Mouse (Mus musculus) limb, embryonic 11.5 days (tissue): ENCODE measurements around the gene Cask. TPM values are rescaled to one million over a fixed set of nuclear protein-coding genes. Genes with fewer than 3 reads are reported as not detected.
A peak's percentile ranks its signal among the peaks of the same experiment; 100 is the strongest.

ENCODE experiments used
- ATAC-seq: fragments of 200-750 bp; cut with Nextera tagmentation; 2 replicates; pipeline ENCODE4 v1.8.0; 2017; ENCODE audit warnings: low read depth; ENCODE audit not compliant: insufficient number of reproducible peaks, low FRiP score, low TSS enrichment
- DNase-seq: peaks from one replicate; pipeline ENCODE4 v3.0.0-alpha.2; 2015; ENCODE audit warnings: low spot score
- H3K27ac ChIP-seq: fragments of 300-500 bp; sonication (generic); replicated peaks from 2 replicates; pipeline ENCODE4 v1.5.1; 2014; ENCODE audit warnings: low read depth, mild to moderate bottlenecking, low read length
- H3K27me3 ChIP-seq: fragments of 300-500 bp; sonication (generic); 2 replicates; pipeline ENCODE4 v1.6.1; 2014; ENCODE audit warnings: mild to moderate bottlenecking, low read length, mixed read lengths; ENCODE audit not compliant: control insufficient read depth, insufficient read depth
- H3K36me3 ChIP-seq: fragments of 300-500 bp; sonication (generic); 2 replicates; pipeline ENCODE4 v1.6.1; 2014; ENCODE audit warnings: mild to moderate bottlenecking, low read length, moderate library complexity, mixed read lengths; ENCODE audit not compliant: control insufficient read depth, insufficient read depth
- H3K4me1 ChIP-seq: fragments of 300-500 bp; sonication (generic); 2 replicates; pipeline ENCODE4 v1.6.1; 2014; ENCODE audit warnings: low read length, mixed read lengths; ENCODE audit not compliant: control insufficient read depth, insufficient read depth
- H3K4me2 ChIP-seq: fragments of 300-500 bp; sonication (generic); 2 replicates; pipeline ENCODE4 v1.6.1; 2014; ENCODE audit warnings: low read depth, mild to moderate bottlenecking, moderate library complexity; ENCODE audit not compliant: severe bottlenecking
- H3K4me3 ChIP-seq: fragments of 300-500 bp; sonication (generic); 2 replicates; pipeline ENCODE4 v1.5.1; 2014; ENCODE audit warnings: low read depth, low read length
- H3K9ac ChIP-seq: fragments of 300-500 bp; sonication (generic); 2 replicates; pipeline ENCODE4 v1.6.1; 2014; ENCODE audit warnings: mild to moderate bottlenecking, low read length
- H3K9me3 ChIP-seq: fragments of 300-500 bp; sonication (generic); 2 replicates; pipeline ENCODE4 v1.6.1; 2016; ENCODE audit warnings: low read length; ENCODE audit not compliant: control insufficient read depth
- WGBS: fragments of 180-500 bp; shearing (Covaris S2); extraction: QIAGEN DNeasy Blood & Tissue Kit; methylation state at CpG from one replicate; pipeline ENCODE4 v1.1.7; 2014; 5-methylcytosine and 5-hydroxymethylcytosine counted together
- polyA plus RNA-seq: library from polyadenylated mRNA; unstranded; fragments of >200 nt; fragmentation: Nextera tagmentation; extraction: Ambion mirVana; gene quantifications from 2 replicates; pipeline ENCODE4 v1.2.1, GENCODE M21; 2014

The Cask gene
- polyA plus RNA-seq, 1 experiment from 2014 or later = 12.8 TPM

DNA sequence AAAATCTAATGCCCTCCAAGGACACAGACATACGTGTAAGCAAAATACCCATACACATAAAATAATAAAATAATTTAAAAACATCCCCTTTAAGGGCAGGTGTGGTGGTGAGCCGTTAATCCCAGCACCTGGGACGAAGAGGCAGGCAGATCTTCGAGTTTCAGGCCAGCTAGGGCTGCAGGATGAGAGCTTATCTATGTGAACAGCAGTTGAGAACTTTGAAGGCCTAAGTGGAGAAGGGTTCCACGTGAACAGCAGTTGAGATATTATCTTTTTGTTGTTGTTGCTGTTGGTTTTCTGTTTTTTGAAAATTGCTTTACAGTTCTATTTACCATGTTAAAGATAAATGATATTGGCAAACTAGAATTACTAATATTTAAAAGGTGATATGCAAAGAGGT is 182.3 kb downstream of the Cask start:
- DNase-seq = no peak
- H3K9me3 ChIP-seq = no peaks in the 10 kb centered on the region
- H3K36me3 ChIP-seq = no peaks in the 10 kb centered on the region
- H3K4me2 ChIP-seq = no peak overlapping the region
- no peak overlapping the region for H3K4me3 ChIP-seq
- no peak overlapping the region for H3K9ac ChIP-seq
- no peaks in the 10 kb centered on the region for H3K4me1 ChIP-seq
- ATAC-seq = no peak
- 83% methylated on average over 5 of the region's 5 CpGs for WGBS
- no peak overlapping the region for H3K27ac ChIP-seq
- H3K27me3 ChIP-seq = no peaks in the 10 kb centered on the region

DNA sequence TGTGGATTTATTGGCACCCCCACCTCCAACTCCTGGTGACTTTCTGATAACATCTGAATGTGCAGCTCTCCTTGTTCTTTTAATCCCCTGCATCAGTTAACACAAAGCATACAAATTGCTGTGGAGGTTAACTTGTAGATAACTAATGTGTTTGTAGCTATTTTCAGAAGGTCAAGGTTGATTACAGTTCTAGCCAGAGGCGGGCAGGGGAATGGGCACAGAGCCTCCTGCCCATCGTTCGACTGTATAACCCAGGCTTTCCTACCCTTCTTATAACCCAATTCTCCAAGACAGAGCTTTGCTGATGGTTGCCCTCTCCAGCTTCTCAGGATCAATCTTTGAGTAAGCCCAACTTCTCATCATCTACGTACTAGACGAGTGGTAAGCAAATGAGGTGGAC is 190.1 kb downstream of the Cask start, which contains the start of gene Gpr82:
Gpr82 (plus strand) TSS at position 301 of the 400 bp plus-strand sequence.
- no peak within 1 kb of the TSS for H3K4me3 ChIP-seq
- no peaks in the 10 kb centered on the region for H3K27me3 ChIP-seq
- no peaks in the 10 kb centered on the region for H3K9me3 ChIP-seq
- DNase-seq = no peak
- WGBS = 93% methylated on average over 5 of the region's 5 CpGs
- H3K27ac ChIP-seq = no peak within 1 kb of the TSS
- no peaks in the 10 kb centered on the region for H3K4me1 ChIP-seq
- ATAC-seq = no peak
- no peak within 1 kb of the TSS for H3K4me2 ChIP-seq
- no peak within 1 kb of the TSS for H3K9ac ChIP-seq
- no peaks in the 10 kb centered on the region for H3K36me3 ChIP-seq

- DNase-seq = no peak
- ATAC-seq = no peak
- Histone ChIP-seq H3K27me3 (no peaks in the 10 kb centered on the region), H3K4me1 (no peaks in the 10 kb centered on the region), H3K9ac (no peak overlapping the region), H3K9me3 (no peaks in the 10 kb centered on the region), H3K4me2 (no peak overlapping the region), H3K4me3 (no peak overlapping the region), H3K36me3 (no peaks in the 10 kb centered on the region), H3K27ac (no peak overlapping the region)
- WGBS = 82% methylated on average over 4 of the region's 4 CpGs
Observed at GRCm38 (mm10) chrX:13659201-13659890, 191.8 kb downstream of the Cask start.

GRCm38 (mm10) chrX:13658616-13659140 is 192.5 kb downstream of the Cask start:
- H3K27me3 ChIP-seq = no peaks in the 10 kb centered on the region

GRCm38 (mm10) chrX:13656721-13657120 is 194.4 kb downstream of the Cask start:
- no peaks in the 10 kb centered on the region for H3K9me3 ChIP-seq
- no peak overlapping the region for H3K4me2 ChIP-seq
- no peaks in the 10 kb centered on the region for H3K27me3 ChIP-seq
- 9% methylated on average over 1 of the region's 1 CpGs for WGBS
- no peak for ATAC-seq
- no peaks in the 10 kb centered on the region for H3K4me1 ChIP-seq
- H3K36me3 ChIP-seq = no peaks in the 10 kb centered on the region
- no peak overlapping the region for H3K9ac ChIP-seq
- DNase-seq = peak; percentile 44
- no peak overlapping the region for H3K4me3 ChIP-seq
- H3K27ac ChIP-seq = no peak overlapping the region

More at GRCm38 (mm10) chrX:13658616-13659140, 192.5 kb downstream of the Cask start:
- Histone ChIP-seq H3K9me3 (no peaks in the 10 kb centered on the region), H3K4me1 (no peaks in the 10 kb centered on the region), H3K9ac (no peak overlapping the region), H3K36me3 (no peaks in the 10 kb centered on the region), H3K27ac (no peak overlapping the region), H3K4me3 (no peak overlapping the region), H3K4me2 (no peak overlapping the region)
- no peak for ATAC-seq
- no peak for DNase-seq
- WGBS = 73% methylated on average over 3 of the region's 3 CpGs

DNA sequence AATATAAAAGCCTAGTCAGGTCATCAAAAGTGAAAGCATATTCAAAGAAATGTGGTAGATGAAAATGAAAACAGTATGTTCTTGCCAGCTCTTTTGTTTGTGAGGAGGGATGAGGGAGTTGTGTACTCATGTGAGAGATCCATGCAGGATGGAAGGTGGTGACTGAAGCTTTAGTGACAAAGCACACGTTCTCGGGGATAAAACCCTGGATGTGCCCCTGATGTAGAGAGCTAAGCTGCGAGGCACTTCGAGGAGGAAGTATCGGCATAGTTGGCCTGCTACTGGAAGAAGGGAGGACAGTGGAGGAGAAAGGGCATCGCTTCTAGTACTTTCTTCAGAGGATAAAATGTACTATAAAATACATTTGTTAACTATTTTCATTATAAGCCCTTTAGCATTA is 195.3 kb downstream of the Cask start:
- no peak overlapping the region for H3K4me3 ChIP-seq
- no peaks in the 10 kb centered on the region for H3K9me3 ChIP-seq
- no peaks in the 10 kb centered on the region for H3K36me3 ChIP-seq
- H3K27ac ChIP-seq = no peak overlapping the region
- H3K4me2 ChIP-seq = no peak overlapping the region
- DNase-seq (no peak), ATAC-seq (no peak)
- 86% methylated on average over 6 of the region's 6 CpGs for WGBS
- H3K27me3 ChIP-seq = no peaks in the 10 kb centered on the region
- no peak overlapping the region for H3K9ac ChIP-seq
- H3K4me1 ChIP-seq = no peaks in the 10 kb centered on the region

DNA sequence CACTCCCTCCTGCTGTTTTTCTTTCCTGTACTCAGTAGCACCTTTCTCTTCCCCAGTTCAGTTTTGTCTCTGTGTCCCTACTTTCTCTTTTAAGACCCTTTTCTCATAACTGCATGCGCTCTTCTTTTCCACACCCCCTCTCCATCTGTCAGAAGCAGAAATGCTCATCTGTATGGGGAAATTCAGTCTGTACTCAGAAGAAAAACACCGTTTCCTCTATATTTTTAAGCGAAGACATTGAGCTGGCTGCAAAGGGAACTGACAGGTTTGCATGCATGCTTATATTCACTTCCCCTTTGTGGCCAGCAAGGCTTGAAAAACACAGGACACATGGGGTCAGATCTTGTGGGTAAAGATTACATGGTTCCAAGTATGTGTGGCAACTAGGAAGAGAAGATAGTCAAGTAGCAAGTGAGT is 196.2 kb downstream of the Cask start:
- Histone ChIP-seq H3K27ac (no peak overlapping the region), H3K4me1 (no peaks in the 10 kb centered on the region), H3K9me3 (no peaks in the 10 kb centered on the region), H3K4me2 (no peak overlapping the region), H3K27me3 (no peaks in the 10 kb centered on the region), H3K4me3 (no peak overlapping the region), H3K36me3 (no peaks in the 10 kb centered on the region), H3K9ac (no peak overlapping the region)
- ATAC-seq = no peak
- 88% methylated on average over 3 of the region's 3 CpGs for WGBS
- DNase-seq = no peak

DNA sequence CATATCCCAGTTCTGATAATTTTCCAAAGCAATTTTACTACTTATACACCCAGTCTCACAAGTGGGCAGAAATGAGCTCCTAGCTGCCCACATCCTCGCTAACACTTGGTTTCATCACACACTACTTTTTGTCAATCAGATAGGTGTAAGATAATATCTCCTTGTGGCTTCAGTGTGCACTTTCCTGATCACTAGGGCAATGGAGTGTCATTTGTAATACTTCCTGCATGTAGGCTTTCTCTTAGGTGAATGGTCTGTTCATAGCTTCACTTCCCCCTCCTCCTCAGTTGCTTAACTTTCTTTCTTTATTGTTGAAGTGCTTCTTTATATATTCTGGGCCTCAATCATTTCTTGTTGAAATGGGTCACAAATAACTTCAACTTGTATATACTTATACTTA is 198.9 kb downstream of the Cask start:
- Histone ChIP-seq H3K27me3 (no peaks in the 10 kb centered on the region), H3K36me3 (no peaks in the 10 kb centered on the region), H3K27ac (no peak overlapping the region), H3K9me3 (no peaks in the 10 kb centered on the region), H3K4me1 (no peaks in the 10 kb centered on the region), H3K4me2 (no peak overlapping the region), H3K9ac (no peak overlapping the region), H3K4me3 (no peak overlapping the region)
- 100% methylated on average over 1 of the region's 1 CpGs for WGBS
- DNase-seq (no peak), ATAC-seq (no peak)

- Histone ChIP-seq H3K36me3 (no peaks in the 10 kb centered on the region), H3K27ac (no peak overlapping the region), H3K9me3 (no peaks in the 10 kb centered on the region), H3K9ac (no peak overlapping the region), H3K4me3 (no peak overlapping the region), H3K4me1 (no peaks in the 10 kb centered on the region), H3K4me2 (no peak overlapping the region), H3K27me3 (no peaks in the 10 kb centered on the region)
- no peak for DNase-seq
- ATAC-seq = no peak
- WGBS = 69% methylated on average over 2 of the region's 2 CpGs
Observed at GRCm38 (mm10) chrX:13651889-13652288, 199.3 kb downstream of the Cask start.
